Mouse (Mus musculus) cortical plate, adult 2 months (tissue): ENCODE measurements at regions not wholly inside any gene's neighbourhood (a gene's known extent, or its start where the extent isn't known, plus 50 kb on each side); places are given as distances from the start of the nearest gene placed in this dataset.

ENCODE experiments used
- CTCF ChIP-seq: fragments of 200-500 bp; IDR thresholded peaks from 2 replicates; pipeline ENCODE4 v1.5.1; 2011; ENCODE audit warnings: mild to moderate bottlenecking, control low read depth, low read length; ENCODE audit not compliant: insufficient read depth; ENCODE audit errors: extremely low read depth
- POLR2A ChIP-seq: fragments of 200-500 bp; IDR thresholded peaks from 2 replicates; pipeline ENCODE4 v1.6.1; 2011; ENCODE audit warnings: mild to moderate bottlenecking, low read length, control low read depth; ENCODE audit not compliant: insufficient read depth; ENCODE audit errors: extremely low read depth

GRCm38 (mm10) chr2:131761507-131761906 is 98.0 kb downstream of the Erv3 start:
- TF ChIP-seq CTCF (no peak), POLR2A (no peak)
